Mouse (Mus musculus): ENCODE data around the gene Tab1.

DNA sequence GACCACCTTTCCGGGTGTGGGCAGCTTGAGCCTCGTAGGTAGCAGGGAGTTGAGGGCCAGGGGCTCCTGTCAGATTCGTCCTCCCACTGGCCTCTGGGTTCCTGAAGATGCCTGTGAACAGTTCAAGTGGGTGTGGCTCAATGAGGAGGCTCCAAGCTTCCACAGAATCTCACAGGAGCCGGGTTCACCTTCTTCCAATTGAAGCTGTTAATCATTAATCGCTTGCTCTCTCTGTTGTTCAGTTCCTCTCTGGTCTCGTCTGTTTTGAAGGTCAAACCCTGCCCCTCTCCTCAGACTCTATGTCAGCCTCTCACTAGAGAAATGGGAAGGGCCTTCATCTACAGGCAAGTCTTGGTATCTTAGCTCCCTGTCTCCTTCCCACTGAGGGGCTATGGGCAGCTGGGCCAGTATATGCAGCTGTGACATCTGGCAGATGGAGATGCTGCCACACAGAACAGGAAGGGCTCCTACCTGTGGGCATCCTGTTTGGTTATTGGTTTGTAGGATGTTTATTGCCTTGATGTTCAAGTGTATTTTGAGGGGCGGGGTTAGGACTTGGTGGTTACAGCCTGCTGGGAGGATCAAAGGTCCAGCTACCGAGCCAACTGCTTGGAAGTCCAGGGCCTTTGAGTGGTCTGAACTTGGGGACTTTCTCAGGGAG, 58.8 kb downstream of the Tab1 start:
- no peak for TF ChIP-seq GATA1 (IDR thresholded peaks at IDR 0.05; ENCODE audit: low read length)
- TF ChIP-seq TAL1 (IDR thresholded peaks at IDR 0.05; ENCODE audit: low read length), result no peak
